Mouse (Mus musculus) hindbrain, embryonic 14.5 days (tissue): ENCODE results near the gene Dedd. TPM values are rescaled to one million over a fixed set of nuclear protein-coding genes. Genes with fewer than 3 reads are reported as not detected.

Experiments
- ATAC-seq: fragments of 200-750 bp; cut with Nextera tagmentation; 2 replicates; pipeline ENCODE4 v1.8.0; 2017; ENCODE audit warnings: moderate number of reproducible peaks, mild to moderate bottlenecking, moderate TSS enrichment, moderate library complexity; ENCODE audit not compliant: low FRiP score
- DNase-seq: peaks from one replicate; pipeline ENCODE4 v3.0.0-alpha.2; 2015; ENCODE audit warnings: low spot score
- H3K27ac ChIP-seq: fragments of 300-500 bp; sonication (generic); 2 replicates; pipeline ENCODE4 v1.5.1; 2014; ENCODE audit warnings: mild to moderate bottlenecking, moderate library complexity
- H3K27me3 ChIP-seq: fragments of 300-500 bp; sonication (generic); 2 replicates; pipeline ENCODE4 v1.6.1; 2014; ENCODE audit warnings: mild to moderate bottlenecking, low read length, mixed read lengths; ENCODE audit not compliant: control insufficient read depth, insufficient read depth
- H3K36me3 ChIP-seq: fragments of 300-500 bp; sonication (generic); replicated peaks from 2 replicates; pipeline ENCODE4 v1.6.1; 2014; ENCODE audit not compliant: control insufficient read depth, insufficient read depth
- H3K4me1 ChIP-seq: fragments of 300-500 bp; sonication (generic); replicated peaks from 2 replicates; pipeline ENCODE4 v1.6.1; 2014; ENCODE audit warnings: antibody characterized with exemption, low read length, mixed read lengths; ENCODE audit not compliant: control insufficient read depth, insufficient read depth
- H3K4me2 ChIP-seq: fragments of 300-500 bp; sonication (generic); replicated peaks from 2 replicates; pipeline ENCODE4 v1.6.1; 2014; ENCODE audit warnings: mild to moderate bottlenecking, moderate library complexity
- H3K4me3 ChIP-seq: fragments of 300-500 bp; sonication (generic); replicated peaks from 2 replicates; pipeline ENCODE4 v1.5.1; 2014; ENCODE audit warnings: mild to moderate bottlenecking, low read length
- H3K9ac ChIP-seq: fragments of 300-500 bp; sonication (generic); 2 replicates; pipeline ENCODE4 v1.6.1; 2014
- H3K9me3 ChIP-seq: fragments of 300-500 bp; sonication (generic); 2 replicates; pipeline ENCODE4 v1.6.1; 2016; ENCODE audit warnings: low read length; ENCODE audit not compliant: control insufficient read depth
- WGBS: fragments of 180-500 bp; shearing (Covaris S2); extraction: QIAGEN DNeasy Blood & Tissue Kit; methylation state at CpG from one replicate; pipeline ENCODE4 v1.1.7; 2014; 5-methylcytosine and 5-hydroxymethylcytosine counted together
- polyA plus RNA-seq: library from polyadenylated mRNA; unstranded; fragments of >200 nt; fragmentation: Nextera tagmentation; extraction: Ambion mirVana; gene quantifications from 2 replicates; pipeline ENCODE4 v1.2.1, GENCODE M21; 2014

Gene Dedd
- polyA plus RNA-seq, 1 experiment from 2014 or later, result 45.9 TPM

- DNase-seq, result no peak
- Histone ChIP-seq H3K27ac (no peak overlapping the region), H3K4me3 (no peak overlapping the region), H3K4me2 (no peak overlapping the region), H3K9ac (no peak overlapping the region), H3K4me1 (peaks cover 31% of the 10 kb centered on the region), H3K9me3 (no peaks in the 10 kb centered on the region), H3K36me3 (peaks cover 64% of the 10 kb centered on the region), H3K27me3 (no peaks in the 10 kb centered on the region)
- WGBS, result 88% methylated on average over 20 of the region's 20 CpGs
- no peak for ATAC-seq
These were observed 43.7 kb upstream of the Dedd start for GRCm38 (mm10) chr1:171285096-171285892.

GRCm38 (mm10) chr1:171286517-171286916 is 42.4 kb upstream of the Dedd start:
- DNase-seq, result no peak

GRCm38 (mm10) chr1:171287136-171288081 is 41.5 kb upstream of the Dedd start, which contains the start of gene Usp21:
Usp21 (minus strand) TSS chr1:171287991.
- H3K27ac ChIP-seq, result peak within 1 kb of the TSS; percentile 96

More at GRCm38 (mm10) chr1:171286517-171286916, 42.4 kb upstream of the Dedd start:
- H3K4me2 ChIP-seq, result peak overlapping the region; percentile 65
- peaks cover 25% of the 10 kb centered on the region for H3K4me1 ChIP-seq
- no peak for ATAC-seq
- peak overlapping the region; percentile 84 for H3K4me3 ChIP-seq
- no peaks in the 10 kb centered on the region for H3K27me3 ChIP-seq
- H3K36me3 ChIP-seq, result peaks cover 64% of the 10 kb centered on the region
- no peak overlapping the region for H3K27ac ChIP-seq
- H3K9ac ChIP-seq, result peak overlapping the region; percentile 96; the same call in 1 of the 2 replicates
- H3K9me3 ChIP-seq, result no peaks in the 10 kb centered on the region
- 90% methylated on average over 19 of the region's 19 CpGs for WGBS

GRCm38 (mm10) chr1:171288328-171288727 is 40.6 kb upstream of the Dedd start:
- Histone ChIP-seq H3K4me3 (peak overlapping the region; percentile 84; the same call in 1 of the 2 replicates), H3K27me3 (no peaks in the 10 kb centered on the region), H3K4me1 (peaks cover 27% of the 10 kb centered on the region), H3K9me3 (no peaks in the 10 kb centered on the region), H3K4me2 (peak overlapping the region; percentile 65), H3K36me3 (peaks cover 50% of the 10 kb centered on the region), H3K9ac (peak overlapping the region; percentile 18; the same call in 1 of the 2 replicates), H3K27ac (peak overlapping the region; percentile 96)
- ATAC-seq, result no peak
- WGBS, result 68% methylated on average over 4 of the region's 4 CpGs
- no peak for DNase-seq

More at GRCm38 (mm10) chr1:171287136-171288081, 41.5 kb upstream of the Dedd start, which contains the start of gene Usp21:
- Histone ChIP-seq H3K4me2 (peak within 1 kb of the TSS; percentile 65), H3K27me3 (no peaks in the 10 kb centered on the region), H3K4me3 (peak within 1 kb of the TSS; percentile 84), H3K9me3 (no peaks in the 10 kb centered on the region), H3K9ac (peak within 1 kb of the TSS; percentile 96), H3K4me1 (peaks cover 24% of the 10 kb centered on the region), H3K36me3 (peaks cover 59% of the 10 kb centered on the region)
- DNase-seq (peak; percentile 93), ATAC-seq (peak; percentile 95)
- WGBS, result under 1% methylated on average over 49 of the region's 49 CpGs

GRCm38 (mm10) chr1:171293351-171293750 is 35.6 kb upstream of the Dedd start:
- H3K27ac ChIP-seq, result 0 out of 2 replicates have a peak overlapping the region, but pooled peaks have one; percentile 92
- no peaks in the 10 kb centered on the region for H3K9me3 ChIP-seq
- peak overlapping the region; percentile 66; the same call in 1 of the 2 replicates for H3K4me3 ChIP-seq
- peak overlapping the region; percentile 81 for H3K9ac ChIP-seq
- no peak for DNase-seq
- no peak for ATAC-seq
- H3K27me3 ChIP-seq, result peaks cover 15% of the 10 kb centered on the region; the same call in 1 of the 2 replicates
- 89% methylated on average over 3 of the region's 3 CpGs for WGBS
- H3K4me1 ChIP-seq, result peaks cover 10% of the 10 kb centered on the region
- peak overlapping the region; percentile 89 for H3K4me2 ChIP-seq
- peaks cover 18% of the 10 kb centered on the region for H3K36me3 ChIP-seq

- 39% methylated on average over 5 of the region's 5 CpGs for WGBS
- no peaks in the 10 kb centered on the region for H3K9me3 ChIP-seq
- H3K4me3 ChIP-seq, result peak overlapping the region; percentile 66
- ATAC-seq, result no peak
- peaks cover 12% of the 10 kb centered on the region for H3K36me3 ChIP-seq
- H3K27me3 ChIP-seq, result peaks cover 17% of the 10 kb centered on the region; the same call in 1 of the 2 replicates
- no peak for DNase-seq
- H3K4me1 ChIP-seq, result peaks cover 9% of the 10 kb centered on the region
- peak overlapping the region; percentile 89 for H3K4me2 ChIP-seq
- peak overlapping the region; percentile 81 for H3K9ac ChIP-seq
- peak overlapping the region; percentile 92 for H3K27ac ChIP-seq
These were observed 35.0 kb upstream of the Dedd start for GRCm38 (mm10) chr1:171293906-171294297.

GRCm38 (mm10) chr1:171294298-171295062 is 34.5 kb upstream of the Dedd start, which contains the start of gene Ufc1:
Ufc1 (minus strand) TSS chr1:171295024.
- peaks cover 9% of the 10 kb centered on the region for H3K4me1 ChIP-seq
- no peaks in the 10 kb centered on the region for H3K9me3 ChIP-seq
- H3K4me2 ChIP-seq, result peak within 1 kb of the TSS; percentile 89
- WGBS, result under 1% methylated on average over 42 of the region's 42 CpGs
- peak; percentile 82 for DNase-seq
- peaks cover 17% of the 10 kb centered on the region; the same call in 1 of the 2 replicates for H3K27me3 ChIP-seq
- ATAC-seq, result peak; percentile 87
- peak within 1 kb of the TSS; percentile 92 for H3K27ac ChIP-seq
- H3K36me3 ChIP-seq, result peaks cover 6% of the 10 kb centered on the region
- peak within 1 kb of the TSS; percentile 66 for H3K4me3 ChIP-seq
- H3K9ac ChIP-seq, result peak within 1 kb of the TSS; percentile 81

- peak overlapping the region; percentile 81 for H3K9ac ChIP-seq
- H3K27ac ChIP-seq, result peak overlapping the region; percentile 92
- no peaks in the 10 kb centered on the region for H3K9me3 ChIP-seq
- ATAC-seq, result peak; percentile 13
- peak overlapping the region; percentile 89 for H3K4me2 ChIP-seq
- no peak for DNase-seq
- peak overlapping the region; percentile 66 for H3K4me3 ChIP-seq
- peaks cover under 1% of the 10 kb centered on the region; the same call in 1 of the 2 replicates for H3K36me3 ChIP-seq
- peaks cover 17% of the 10 kb centered on the region; the same call in 1 of the 2 replicates for H3K27me3 ChIP-seq
- peaks cover 9% of the 10 kb centered on the region for H3K4me1 ChIP-seq
- 17% methylated on average over 3 of the region's 3 CpGs for WGBS
These were observed 33.9 kb upstream of the Dedd start for GRCm38 (mm10) chr1:171295063-171295402.
